Mouse (Mus musculus) embryonic facial prominence, embryonic 13.5 days (tissue): ENCODE results near the gene Klhl42. TPM values are rescaled to one million over a fixed set of nuclear protein-coding genes. Genes with fewer than 3 reads are reported as not detected.

Experiments
- ATAC-seq: fragments of 200-750 bp; cut with Nextera tagmentation; 2 replicates; pipeline ENCODE4 v1.8.0; 2017; ENCODE audit warnings: low read depth; ENCODE audit not compliant: insufficient number of reproducible peaks, insufficient read depth, low FRiP score, low TSS enrichment
- H3K27ac ChIP-seq: fragments of 300-500 bp; sonication (generic); 2 replicates; pipeline ENCODE4 v1.5.1; 2015; ENCODE audit warnings: moderate library complexity, mild to moderate bottlenecking, inconsistent platforms
- H3K27me3 ChIP-seq: fragments of 300-500 bp; sonication (generic); 2 replicates; pipeline ENCODE4 v1.6.1; 2015; ENCODE audit warnings: mild to moderate bottlenecking, inconsistent platforms
- H3K36me3 ChIP-seq: fragments of 300-500 bp; sonication (generic); 2 replicates; pipeline ENCODE4 v1.6.1; 2015; ENCODE audit warnings: mild to moderate bottlenecking, inconsistent platforms
- H3K4me1 ChIP-seq: fragments of 300-500 bp; sonication (generic); 2 replicates; pipeline ENCODE4 v1.6.1; 2015; ENCODE audit warnings: inconsistent platforms
- H3K4me2 ChIP-seq: fragments of 300-500 bp; sonication (generic); 2 replicates; pipeline ENCODE4 v1.6.1; 2015; ENCODE audit warnings: moderate library complexity, mild to moderate bottlenecking, inconsistent platforms
- H3K4me3 ChIP-seq: fragments of 300-500 bp; sonication (generic); 2 replicates; pipeline ENCODE4 v1.5.1; 2015; ENCODE audit warnings: mild to moderate bottlenecking, inconsistent platforms
- H3K9ac ChIP-seq: fragments of 300-500 bp; sonication (generic); 2 replicates; pipeline ENCODE4 v1.6.1; 2015; ENCODE audit warnings: mild to moderate bottlenecking, inconsistent platforms
- H3K9me3 ChIP-seq: fragments of 300-500 bp; sonication (generic); 2 replicates; pipeline ENCODE4 v1.6.1; 2016; ENCODE audit warnings: inconsistent platforms
- WGBS: fragments of 180-500 bp; shearing (Covaris S2); methylation state at CpG from one replicate; pipeline ENCODE4 v1.1.7; 2015; ENCODE audit warnings: mixed read lengths; 5-methylcytosine and 5-hydroxymethylcytosine counted together
- polyA plus RNA-seq: library from polyadenylated mRNA; unstranded; fragments of >200 nt; fragmentation: Nextera tagmentation; extraction: Ambion mirVana; gene quantifications from 2 replicates; pipeline ENCODE4 v1.2.1, GENCODE M21; 2015

Klhl42 gene
- polyA plus RNA-seq, 1 experiment from 2014 or later: 9.2 TPM

DNA sequence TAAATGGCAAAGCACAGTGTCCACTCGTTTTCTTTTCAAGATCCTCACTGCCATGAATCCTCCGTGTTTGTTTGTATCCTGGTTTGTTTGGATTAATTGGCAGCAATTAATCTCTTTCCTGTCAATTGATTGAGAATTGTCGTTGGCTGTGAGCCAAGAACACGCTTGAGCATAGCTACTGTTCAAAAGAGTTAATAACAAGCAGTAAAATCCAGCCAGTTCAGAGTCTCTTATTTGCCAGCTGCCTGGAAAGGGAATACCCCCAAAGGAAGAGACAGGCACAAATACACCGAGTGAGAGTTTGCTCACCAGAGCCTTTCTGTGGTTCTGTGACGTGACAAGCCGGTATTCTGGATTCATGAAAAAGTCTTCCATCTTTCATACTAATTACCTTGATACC, 29.1 kb upstream of the Klhl42 start:
- Histone ChIP-seq H3K27ac (no peak overlapping the region), H3K9ac (no peak overlapping the region), H3K4me3 (no peak overlapping the region), H3K4me2 (no peak overlapping the region), H3K4me1 (peaks cover 7% of the 10 kb centered on the region; the same call in 1 of the 2 replicates), H3K36me3 (peaks cover 62% of the 10 kb centered on the region), H3K9me3 (no peaks in the 10 kb centered on the region), H3K27me3 (no peaks in the 10 kb centered on the region)
- ATAC-seq: no peak
- WGBS: 51% methylated on average over 7 of the region's 7 CpGs

DNA sequence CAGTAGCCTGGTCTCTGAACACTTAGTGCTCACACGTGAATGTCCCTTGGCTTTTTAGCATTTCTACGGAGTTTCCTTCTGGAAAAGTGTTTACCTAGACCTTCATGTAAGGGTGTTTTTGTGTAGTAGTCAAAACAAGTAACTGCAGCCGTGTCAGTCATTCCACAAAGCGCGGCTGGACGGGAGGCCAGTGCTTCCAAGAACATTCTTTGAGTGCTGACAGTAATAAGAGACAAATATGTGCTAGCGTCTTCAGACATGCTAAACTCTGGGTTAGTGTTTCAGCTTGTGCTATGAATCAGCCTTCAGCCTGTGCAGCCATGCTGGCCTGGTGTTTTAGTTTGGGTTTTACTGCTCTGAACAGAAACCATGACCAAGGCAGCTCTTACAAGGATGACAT, 28.5 kb upstream of the Klhl42 start:
- H3K9ac ChIP-seq: no peak overlapping the region
- WGBS: 68% methylated on average over 7 of the region's 7 CpGs
- ATAC-seq: no peak
- H3K4me2 ChIP-seq: no peak overlapping the region
- no peak overlapping the region for H3K4me3 ChIP-seq
- H3K36me3 ChIP-seq: peaks cover 64% of the 10 kb centered on the region
- H3K27me3 ChIP-seq: no peaks in the 10 kb centered on the region
- H3K9me3 ChIP-seq: no peaks in the 10 kb centered on the region
- H3K27ac ChIP-seq: no peak overlapping the region
- H3K4me1 ChIP-seq: peaks cover 7% of the 10 kb centered on the region; the same call in 1 of the 2 replicates

DNA sequence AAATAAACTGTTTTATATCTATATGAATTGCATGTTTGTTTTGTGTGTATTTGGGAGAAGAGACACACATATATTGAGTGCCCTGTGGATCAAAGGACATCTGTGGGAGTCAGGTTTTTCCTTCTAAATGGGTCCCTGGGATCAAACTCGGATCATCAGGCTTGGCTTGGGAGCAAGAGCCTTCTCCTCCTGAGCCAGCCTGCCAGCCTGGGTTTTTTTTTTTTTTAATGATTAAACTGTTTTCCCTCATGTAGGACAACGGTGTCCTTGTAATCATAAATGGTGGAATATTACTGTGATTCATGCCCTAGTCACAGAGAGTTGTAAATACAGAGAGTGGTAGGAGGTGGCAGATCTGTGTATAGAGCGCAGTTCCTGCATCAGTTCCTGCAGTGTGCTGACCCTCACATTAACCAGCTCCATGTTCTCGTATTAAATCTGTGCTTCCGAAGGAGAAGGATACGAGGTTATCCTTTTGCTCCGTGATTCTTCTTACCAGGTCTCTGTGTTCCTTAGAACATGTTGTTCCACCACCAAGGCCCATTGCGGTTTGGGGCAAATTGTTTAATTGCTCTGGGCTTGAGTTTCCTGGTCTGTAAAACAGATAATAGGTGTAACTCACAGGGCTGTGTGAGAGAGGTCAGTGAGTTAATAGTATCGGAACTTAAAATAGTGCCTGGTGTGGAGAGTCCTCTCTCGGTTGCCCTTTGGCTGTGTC, 26.8 kb upstream of the Klhl42 start:
- H3K9me3 ChIP-seq: no peaks in the 10 kb centered on the region
- no peaks in the 10 kb centered on the region for H3K27me3 ChIP-seq
- H3K36me3 ChIP-seq: peaks cover 58% of the 10 kb centered on the region
- 88% methylated on average over 10 of the region's 10 CpGs for WGBS
- H3K4me3 ChIP-seq: no peak overlapping the region
- no peak for ATAC-seq
- H3K27ac ChIP-seq: no peak overlapping the region
- no peak overlapping the region for H3K9ac ChIP-seq
- H3K4me1 ChIP-seq: peaks cover 7% of the 10 kb centered on the region; the same call in 1 of the 2 replicates
- no peak overlapping the region for H3K4me2 ChIP-seq

DNA sequence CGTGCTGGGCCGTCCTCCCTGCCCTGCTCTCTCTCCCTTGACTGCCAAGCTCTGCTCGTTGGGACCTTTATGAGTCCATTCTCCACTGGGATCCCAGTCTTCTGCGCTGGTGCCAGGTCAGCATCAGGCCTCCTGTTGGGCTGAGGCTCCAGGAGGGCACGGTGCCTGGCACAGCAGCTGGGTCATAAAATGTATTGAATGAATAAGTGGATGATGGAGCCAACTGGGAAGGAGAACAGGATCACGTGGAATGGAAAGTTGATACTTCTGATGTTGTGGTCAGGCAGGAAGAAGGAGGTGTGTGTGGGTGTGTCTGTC, 26.3 kb upstream of the Klhl42 start:
- Histone ChIP-seq H3K4me3 (no peak overlapping the region), H3K27me3 (no peaks in the 10 kb centered on the region), H3K9me3 (no peaks in the 10 kb centered on the region), H3K4me1 (peaks cover 7% of the 10 kb centered on the region; the same call in 1 of the 2 replicates), H3K9ac (no peak overlapping the region), H3K36me3 (peaks cover 53% of the 10 kb centered on the region), H3K27ac (no peak overlapping the region), H3K4me2 (no peak overlapping the region)
- 82% methylated on average over 6 of the region's 6 CpGs for WGBS
- ATAC-seq: no peak

DNA sequence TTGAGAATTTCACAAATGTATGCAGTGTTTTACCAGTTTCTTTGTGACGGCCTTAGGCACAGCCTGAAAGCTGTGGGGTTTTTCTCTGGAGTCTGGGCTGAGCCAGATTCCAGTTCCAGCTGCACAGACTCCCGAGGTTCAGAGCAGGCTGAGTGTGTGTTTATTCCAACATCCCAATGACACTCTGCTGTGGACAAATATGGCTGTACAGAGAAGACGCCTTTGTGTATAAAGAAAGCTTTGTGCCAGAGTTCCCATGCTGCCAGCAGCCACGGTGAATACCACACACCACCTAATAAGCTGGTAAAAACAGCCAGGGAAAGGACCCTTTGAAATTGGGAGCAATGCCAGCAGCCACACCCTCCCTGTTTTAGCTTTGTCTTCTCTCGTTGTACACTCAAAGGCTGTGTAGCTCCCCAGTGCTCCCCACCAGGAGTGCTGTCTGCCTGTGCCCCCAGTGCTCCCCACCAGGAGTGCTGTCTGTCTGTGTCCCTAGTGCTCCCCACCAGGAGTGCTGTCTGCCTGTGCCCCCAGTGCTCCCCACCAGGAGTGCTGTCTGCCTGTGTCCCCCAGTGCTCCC, 15.3 kb upstream of the Klhl42 start:
- H3K36me3 ChIP-seq: peaks cover 36% of the 10 kb centered on the region
- H3K4me1 ChIP-seq: no peaks in the 10 kb centered on the region; the same call in 1 of the 2 replicates
- H3K4me3 ChIP-seq: no peak overlapping the region
- WGBS: 46% methylated on average over 5 of the region's 5 CpGs
- H3K27ac ChIP-seq: no peak overlapping the region
- H3K9ac ChIP-seq: no peak overlapping the region
- no peaks in the 10 kb centered on the region for H3K9me3 ChIP-seq
- no peaks in the 10 kb centered on the region for H3K27me3 ChIP-seq
- no peak for ATAC-seq
- no peak overlapping the region for H3K4me2 ChIP-seq

DNA sequence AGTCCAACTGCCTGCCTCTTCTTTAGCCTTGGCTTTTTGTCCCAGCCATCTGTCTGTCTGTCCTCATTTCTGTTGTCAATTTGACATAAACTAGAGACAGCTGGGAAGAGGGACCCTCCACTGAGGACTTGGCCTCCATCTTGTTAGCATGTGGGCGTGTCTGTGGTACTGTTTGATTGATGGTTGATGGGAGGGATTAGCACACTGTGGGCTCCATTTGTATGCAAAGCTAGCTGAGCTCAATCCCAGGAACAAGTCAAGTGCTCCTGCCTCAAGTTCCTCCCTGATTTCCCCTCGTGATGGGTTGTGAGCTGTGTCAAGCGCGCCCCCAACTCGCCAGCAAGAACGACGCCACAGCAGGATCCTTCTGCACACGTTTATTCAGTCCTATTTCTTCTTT, 14.3 kb upstream of the Klhl42 start:
- no peak overlapping the region for H3K4me3 ChIP-seq
- no peak for ATAC-seq
- peaks cover 26% of the 10 kb centered on the region for H3K36me3 ChIP-seq
- no peak overlapping the region for H3K4me2 ChIP-seq
- H3K27me3 ChIP-seq: no peaks in the 10 kb centered on the region
- H3K9me3 ChIP-seq: no peaks in the 10 kb centered on the region
- H3K4me1 ChIP-seq: no peaks in the 10 kb centered on the region; the same call in 1 of the 2 replicates
- 86% methylated on average over 8 of the region's 8 CpGs for WGBS
- H3K27ac ChIP-seq: no peak overlapping the region
- H3K9ac ChIP-seq: no peak overlapping the region

DNA sequence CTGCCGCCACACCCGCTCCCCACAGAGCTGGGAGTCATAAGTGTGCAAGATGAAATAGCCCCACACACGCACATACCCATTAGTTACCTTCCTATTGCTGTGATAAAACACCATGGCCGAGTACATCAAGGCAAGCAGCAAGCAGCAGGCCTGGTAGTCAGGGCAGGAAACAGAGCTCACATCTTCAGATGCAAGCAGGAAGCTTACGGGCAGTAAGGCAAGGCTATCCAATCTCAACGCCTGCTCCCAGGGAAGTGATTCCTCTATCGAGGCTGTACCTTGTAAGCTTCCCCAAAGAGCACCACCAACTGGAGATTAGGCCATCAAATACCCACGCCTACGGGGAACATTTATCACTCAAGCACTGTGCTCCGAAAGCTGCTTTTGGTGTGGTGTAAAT, 11.3 kb upstream of the Klhl42 start:
- Histone ChIP-seq H3K9me3 (no peaks in the 10 kb centered on the region), H3K4me3 (no peak overlapping the region), H3K36me3 (peaks cover 6% of the 10 kb centered on the region), H3K4me1 (no peaks in the 10 kb centered on the region; the same call in 1 of the 2 replicates), H3K9ac (no peak overlapping the region), H3K4me2 (no peak overlapping the region), H3K27me3 (no peaks in the 10 kb centered on the region), H3K27ac (no peak overlapping the region)
- no peak for ATAC-seq
- WGBS: 95% methylated on average over 10 of the region's 10 CpGs

DNA sequence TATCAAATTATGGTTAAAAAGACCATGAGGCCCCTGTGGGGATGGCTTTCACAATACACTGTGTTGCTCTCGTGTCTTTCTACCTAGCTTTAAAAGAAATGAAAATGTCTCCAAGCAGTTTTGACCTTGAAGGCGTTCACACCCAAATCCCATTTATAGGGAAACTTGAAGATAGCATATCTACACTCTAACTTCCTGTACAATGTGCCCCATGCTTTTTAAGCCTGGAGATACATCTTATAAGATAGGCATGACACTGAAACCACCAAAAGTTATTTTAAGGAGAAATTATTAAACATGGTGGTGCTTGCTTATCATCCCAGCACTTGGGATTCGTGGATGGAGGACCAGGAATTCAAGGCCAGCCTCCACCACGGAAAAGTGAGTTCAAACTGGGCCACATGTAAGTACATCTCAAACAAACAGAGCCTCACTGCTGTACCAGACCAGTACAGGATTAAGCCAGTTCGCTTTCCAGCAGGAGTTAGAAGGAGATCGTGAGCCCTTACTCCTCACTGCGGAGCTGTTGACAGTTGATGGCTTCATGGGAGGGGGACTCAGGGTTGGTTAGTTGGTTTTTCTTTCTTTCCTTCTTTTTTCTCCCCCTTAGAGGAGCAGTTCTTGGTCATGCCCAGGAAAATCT, 5.7 kb upstream of the Klhl42 start:
- 58% methylated on average over 7 of the region's 7 CpGs for WGBS
- ATAC-seq: no peak

DNA sequence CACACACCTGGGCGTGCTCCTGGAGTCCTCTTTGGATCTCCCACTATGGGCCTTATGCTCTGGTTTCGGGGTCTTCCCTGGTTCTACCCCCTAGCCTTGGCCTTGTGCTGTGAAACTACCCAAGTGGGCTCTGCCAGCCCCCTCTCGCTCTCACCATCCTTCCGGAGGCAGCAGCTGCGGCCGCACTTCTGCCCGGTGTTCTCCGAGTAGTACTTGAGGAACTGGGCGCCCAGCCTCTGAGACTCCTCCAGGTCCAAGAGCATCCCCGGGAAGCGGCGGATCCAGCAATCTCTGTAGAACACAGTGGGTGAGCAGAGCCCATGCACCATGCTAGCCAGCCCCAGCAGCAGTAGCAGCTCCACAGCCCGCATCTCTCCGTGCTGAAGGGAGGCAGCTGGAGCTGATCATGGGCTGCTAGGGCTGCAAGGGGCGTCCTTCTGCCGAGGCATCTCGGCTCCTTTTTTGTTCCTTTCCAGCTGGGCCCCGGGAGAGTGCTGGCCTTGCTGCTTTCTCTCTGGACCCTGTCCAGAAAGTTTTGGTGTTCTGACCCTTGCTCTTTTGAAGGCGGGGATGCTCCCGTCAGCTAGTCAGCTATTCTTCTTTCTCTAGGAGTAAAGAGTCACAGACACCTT, 4.5 kb upstream of the Klhl42 start, which contains the start of gene Mansc4:
Gene Mansc4 (minus strand): TSS at position 439 of the 632 bp plus-strand sequence.
- Histone ChIP-seq H3K9me3 (no peaks in the 10 kb centered on the region), H3K36me3 (no peaks in the 10 kb centered on the region), H3K27ac (peak within 1 kb of the TSS; percentile 62), H3K4me3 (peak within 1 kb of the TSS; percentile 38), H3K4me1 (peaks cover 19% of the 10 kb centered on the region), H3K27me3 (peaks cover 9% of the 10 kb centered on the region; the same call in 1 of the 2 replicates), H3K9ac (peak within 1 kb of the TSS; percentile 70), H3K4me2 (peak within 1 kb of the TSS; percentile 66)
- peak; percentile 38; the same call in 1 of the 2 replicates for ATAC-seq
- WGBS: 5% methylated on average over 20 of the region's 20 CpGs

More for the DNA sequence above, 5.7 kb upstream of the Klhl42 start:
- peaks cover 15% of the 10 kb centered on the region for H3K4me1 ChIP-seq
- H3K27me3 ChIP-seq: peaks cover 7% of the 10 kb centered on the region; the same call in 1 of the 2 replicates
- H3K4me3 ChIP-seq: no peak overlapping the region
- no peaks in the 10 kb centered on the region for H3K9me3 ChIP-seq
- no peak overlapping the region for H3K4me2 ChIP-seq
- H3K9ac ChIP-seq: no peak overlapping the region
- no peaks in the 10 kb centered on the region for H3K36me3 ChIP-seq
- no peak overlapping the region for H3K27ac ChIP-seq

DNA sequence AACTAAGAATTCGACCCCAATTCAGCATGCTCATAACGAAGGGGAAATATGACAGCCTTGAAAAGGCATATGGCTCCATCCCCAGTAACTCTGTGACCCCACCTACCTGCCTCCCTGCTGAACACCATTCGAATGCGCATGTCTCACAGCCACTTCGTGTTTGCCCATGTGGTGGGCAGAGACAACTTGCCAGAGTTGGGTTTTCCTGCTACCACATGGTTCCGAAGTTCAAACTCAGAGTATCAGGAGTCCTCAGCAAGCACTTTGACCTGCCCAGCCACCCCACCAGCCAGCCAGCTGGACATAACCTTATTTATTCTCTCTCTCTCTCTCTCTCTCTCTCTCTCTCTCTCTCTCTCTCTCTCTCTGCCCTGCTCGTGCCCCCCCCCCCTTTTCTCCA, 3.4 kb upstream of the Klhl42 start:
- Histone ChIP-seq H3K27me3 (peaks cover 9% of the 10 kb centered on the region; the same call in 1 of the 2 replicates), H3K4me1 (peaks cover 28% of the 10 kb centered on the region), H3K4me3 (no peak overlapping the region), H3K27ac (no peak overlapping the region), H3K4me2 (no peak overlapping the region), H3K9me3 (no peaks in the 10 kb centered on the region), H3K9ac (no peak overlapping the region), H3K36me3 (no peaks in the 10 kb centered on the region)
- WGBS: 42% methylated on average over 7 of the region's 7 CpGs
- ATAC-seq: no peak

DNA sequence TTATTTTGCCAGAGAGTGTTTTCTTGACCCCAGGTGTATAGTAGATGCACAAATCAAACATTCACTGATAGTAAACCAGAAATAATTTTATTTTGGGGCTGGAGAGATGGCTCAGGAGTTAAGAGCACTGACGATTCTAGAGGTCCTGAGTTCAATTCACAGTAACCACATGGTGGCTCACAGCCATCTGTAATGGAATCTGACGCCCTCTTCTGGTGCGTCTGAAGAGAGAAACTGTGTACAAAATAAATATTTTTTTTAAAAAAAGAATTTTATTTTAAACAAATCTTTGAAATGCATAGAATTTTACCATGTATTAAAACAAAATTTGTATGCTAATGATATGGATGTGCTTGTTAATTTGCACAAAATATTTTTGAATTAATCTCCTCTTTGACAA, 2.7 kb upstream of the Klhl42 start:
- Histone ChIP-seq H3K27me3 (peaks cover 9% of the 10 kb centered on the region; the same call in 1 of the 2 replicates), H3K9ac (no peak overlapping the region), H3K36me3 (peaks cover 4% of the 10 kb centered on the region; the same call in 1 of the 2 replicates), H3K4me3 (no peak overlapping the region), H3K4me2 (no peak overlapping the region), H3K4me1 (peaks cover 32% of the 10 kb centered on the region), H3K9me3 (no peaks in the 10 kb centered on the region), H3K27ac (no peak overlapping the region)
- ATAC-seq: no peak
- WGBS: 80% methylated on average over 3 of the region's 3 CpGs
